Mouse (Mus musculus) CH12.LX (cell line): ENCODE measurements at regions not wholly inside any gene's neighbourhood (a gene's known extent, or its start where the extent isn't known, plus 50 kb on each side); places are given as distances from the start of the nearest gene placed in this dataset.

Experiments
- DNase-seq: peaks from one replicate; pipeline ENCODE4 v3.0.0-alpha.2; 2013; ENCODE audit errors: extremely low read depth
- H3K27ac ChIP-seq: 2 replicates; pipeline ENCODE4 v1.5.1; 2012; ENCODE audit warnings: low read depth, mild to moderate bottlenecking, control low read depth, moderate library complexity; ENCODE audit not compliant: insufficient read depth
- H3K27me3 ChIP-seq: replicated peaks from 2 replicates; pipeline ENCODE3; 2012; ENCODE audit warnings: inconsistent platforms
- H3K36me3 ChIP-seq, 2 experiments: replicated peaks in 1 of 2; 2 replicates each; pipeline versions ENCODE3 to v1.6.1; 2012; ENCODE audit warnings: inconsistent platforms in 1 of 2, low read length in 1 of 2, mild to moderate bottlenecking in 1 of 2, mixed read lengths in 1 of 2, moderate library complexity in 1 of 2; ENCODE audit not compliant: control insufficient read depth in 1 of 2, insufficient read depth in 1 of 2
- H3K4me1 ChIP-seq, 2 experiments: 2 replicates each; pipeline ENCODE4 v1.6.1; 2012; ENCODE audit warnings: inconsistent platforms in 1 of 2, moderate library complexity in 1 of 2; ENCODE audit not compliant: insufficient read depth in 2 of 2, control insufficient read depth in 1 of 2
- H3K4me2 ChIP-seq: 2 replicates; pipeline ENCODE4 v1.6.1; 2012; ENCODE audit warnings: low read depth, mild to moderate bottlenecking, control low read depth; ENCODE audit not compliant: poor library complexity, insufficient read depth, severe bottlenecking
- H3K4me3 ChIP-seq, 3 experiments: fragments of 150-350 bp in 1 of 3; sonication (generic) in 1 of 3; replicated peaks in 1 of 3; 2 replicates each; pipeline versions ENCODE3 to v1.5.1; 2011 to 2012; ENCODE audit warnings: low read depth in 2 of 3, low read length in 2 of 3, mild to moderate bottlenecking in 2 of 3, moderate library complexity in 2 of 3, control low read depth in 1 of 3, improper control_type of control experiment in 1 of 3, inconsistent platforms in 1 of 3, mixed read lengths in 1 of 3; ENCODE audit not compliant: poor library complexity in 1 of 3
- H3K79me2 ChIP-seq: replicated peaks from 2 replicates; pipeline ENCODE4 v1.6.1; 2012; ENCODE audit warnings: mild to moderate bottlenecking, moderate library complexity; ENCODE audit not compliant: control insufficient read depth, poor library complexity, insufficient read depth, severe bottlenecking; ENCODE audit errors: extremely low read depth
- H3K9ac ChIP-seq: 2 replicates; pipeline ENCODE4 v1.6.1; 2012; ENCODE audit warnings: low read depth, mild to moderate bottlenecking, control low read depth, moderate library complexity; ENCODE audit not compliant: insufficient read depth
- H3K9me3 ChIP-seq: replicated peaks from 2 replicates; pipeline ENCODE3; 2012; ENCODE audit warnings: low read length, inconsistent platforms, mixed read lengths
- CHD2 ChIP-seq: IDR thresholded peaks from 2 replicates; pipeline ENCODE4 v1.6.1; 2011; ENCODE audit warnings: low read length, improper control_type of control experiment
- CTCF ChIP-seq, 2 experiments: IDR thresholded peaks in 1 of 2; conservative IDR thresholded peaks in 1 of 2; 2 replicates each; pipeline ENCODE4 v1.5.1; 2011 to 2012; ENCODE audit warnings: low read depth in 2 of 2, low read length in 2 of 2, improper control_type of control experiment in 1 of 2, inconsistent platforms in 1 of 2, mild to moderate bottlenecking in 1 of 2, moderate library complexity in 1 of 2
- E2F4 ChIP-seq: IDR thresholded peaks from 2 replicates; pipeline ENCODE4 v1.6.1; 2011; ENCODE audit warnings: low read depth, low read length, improper control_type of control experiment; ENCODE audit not compliant: insufficient replicate concordance
- ELF1 ChIP-seq: IDR thresholded peaks from 2 replicates; pipeline ENCODE4 v1.6.1; 2014; ENCODE audit warnings: low read depth, mild to moderate bottlenecking, inconsistent platforms, low read length, improper control_type of control experiment
- EP300 ChIP-seq: IDR thresholded peaks from 2 replicates; pipeline ENCODE4 v1.6.1; 2011; ENCODE audit warnings: low read length, improper control_type of control experiment
- ETS1 ChIP-seq: conservative IDR thresholded peaks from 2 replicates; pipeline ENCODE4 v1.6.1; 2012; ENCODE audit warnings: low read depth, mild to moderate bottlenecking, inconsistent platforms, low read length, improper control_type of control experiment, moderate library complexity
- HCFC1 ChIP-seq: IDR thresholded peaks from 2 replicates; pipeline ENCODE4 v1.6.1; 2012; ENCODE audit warnings: low read depth, mild to moderate bottlenecking, inconsistent platforms, low read length, improper control_type of control experiment
- JUN ChIP-seq: IDR thresholded peaks from 2 replicates; pipeline ENCODE4 v1.6.1; 2011; ENCODE audit warnings: low read depth, mild to moderate bottlenecking, low read length, improper control_type of control experiment, moderate library complexity; ENCODE audit not compliant: insufficient read depth
- JUND ChIP-seq: conservative IDR thresholded peaks from 2 replicates; pipeline ENCODE4 v1.6.1; 2011; ENCODE audit warnings: low read depth, low read length, improper control_type of control experiment
- KAT2A ChIP-seq: IDR thresholded peaks from 2 replicates; pipeline ENCODE4 v1.6.1; 2012; ENCODE audit warnings: low read length, improper control_type of control experiment, inconsistent platforms; ENCODE audit not compliant: insufficient replicate concordance
- MAX ChIP-seq: IDR thresholded peaks from 2 replicates; pipeline ENCODE4 v1.6.1; 2011; ENCODE audit warnings: low read length, improper control_type of control experiment
- MAZ ChIP-seq: IDR thresholded peaks from 2 replicates; pipeline ENCODE4 v1.6.1; 2012; ENCODE audit warnings: low read depth, mild to moderate bottlenecking, inconsistent platforms, low read length, improper control_type of control experiment, moderate library complexity
- MEF2A ChIP-seq: IDR thresholded peaks from 2 replicates; pipeline ENCODE4 v1.6.1; 2014; ENCODE audit warnings: low read depth, mild to moderate bottlenecking, inconsistent platforms, low read length, improper control_type of control experiment, borderline replicate concordance
- MXI1 ChIP-seq: IDR thresholded peaks from 2 replicates; pipeline ENCODE4 v1.6.1; 2011; ENCODE audit warnings: mild to moderate bottlenecking, low read depth, low read length, improper control_type of control experiment
- MYC ChIP-seq: IDR thresholded peaks from 2 replicates; pipeline ENCODE4 v1.6.1; 2011; ENCODE audit warnings: low read depth, mild to moderate bottlenecking, improper control_type of control experiment, low read length
- NRF1 ChIP-seq: IDR thresholded peaks from 2 replicates; pipeline ENCODE4 v1.6.1; 2014; ENCODE audit warnings: low read depth, mild to moderate bottlenecking, inconsistent platforms, low read length, improper control_type of control experiment, moderate library complexity
- POLR2A ChIP-seq: IDR thresholded peaks from 2 replicates; pipeline ENCODE4 v1.6.1; 2011; ENCODE audit warnings: low read depth, mild to moderate bottlenecking, improper control_type of control experiment, low read length
- POLR2AphosphoS2 ChIP-seq: IDR thresholded peaks from 2 replicates; pipeline ENCODE4 v1.6.1; 2011; ENCODE audit warnings: low read depth, low read length, improper control_type of control experiment
- RAD21 ChIP-seq: IDR thresholded peaks from 2 replicates; pipeline ENCODE4 v1.6.1; 2011; ENCODE audit warnings: low read depth, mild to moderate bottlenecking, low read length, improper control_type of control experiment, moderate library complexity
- RCOR1 ChIP-seq: conservative IDR thresholded peaks from 2 replicates; pipeline ENCODE4 v1.6.1; 2012; ENCODE audit warnings: low read depth, mild to moderate bottlenecking, inconsistent platforms, low read length, improper control_type of control experiment
- SMC3 ChIP-seq: IDR thresholded peaks from 2 replicates; pipeline ENCODE4 v1.6.1; 2011; ENCODE audit warnings: low read depth, low read length, improper control_type of control experiment
- TBP ChIP-seq: conservative IDR thresholded peaks from 2 replicates; pipeline ENCODE4 v1.6.1; 2011; ENCODE audit warnings: low read depth, low read length, improper control_type of control experiment
- TCF12 ChIP-seq: IDR thresholded peaks from 2 replicates; pipeline ENCODE4 v1.6.1; 2014; ENCODE audit warnings: low read depth, mild to moderate bottlenecking, inconsistent platforms, low read length, improper control_type of control experiment
- USF1 ChIP-seq: IDR thresholded peaks from 2 replicates; pipeline ENCODE4 v1.6.1; 2014; ENCODE audit warnings: low read depth, mild to moderate bottlenecking, inconsistent platforms, low read length, improper control_type of control experiment
- ZC3H11A ChIP-seq: IDR thresholded peaks from 2 replicates; pipeline ENCODE4 v1.6.1; 2012; ENCODE audit warnings: low read depth, mild to moderate bottlenecking, inconsistent platforms, low read length, improper control_type of control experiment
- ZKSCAN1 ChIP-seq: IDR thresholded peaks from 2 replicates; pipeline ENCODE4 v1.6.1; 2012; ENCODE audit warnings: low read depth, inconsistent platforms, low read length, improper control_type of control experiment, borderline replicate concordance
- ZMIZ1 ChIP-seq: IDR thresholded peaks from 2 replicates; pipeline ENCODE4 v1.6.1; 2012; ENCODE audit warnings: low read depth, mild to moderate bottlenecking, inconsistent platforms, low read length, improper control_type of control experiment
- ZNF384 ChIP-seq: IDR thresholded peaks from 2 replicates; pipeline ENCODE4 v1.6.1; 2012; ENCODE audit warnings: low read depth, low read length, improper control_type of control experiment, inconsistent platforms
- dilution Hi-C: fragments of 300-500 bp; cut with MboI; formaldehyde crosslinking; loops from 2 replicates; pipeline ENCODE4 v1.14.3; 2020; ENCODE audit warnings: low sequenced_read_pairs; ENCODE audit not compliant: extremely low pct_unique_long_range_greater_than_20kb, extremely low pct_ligation_motif_present
- in situ Hi-C: fragments of 300-500 bp; cut with MboI; formaldehyde crosslinking; loops from 3 replicates; pipeline ENCODE4 v1.14.3; 2019; ENCODE audit warnings: low sequenced_read_pairs, low pct_ligation_motif_present, low pct_unique_long_range_greater_than_20kb, mixed read lengths

DNA sequence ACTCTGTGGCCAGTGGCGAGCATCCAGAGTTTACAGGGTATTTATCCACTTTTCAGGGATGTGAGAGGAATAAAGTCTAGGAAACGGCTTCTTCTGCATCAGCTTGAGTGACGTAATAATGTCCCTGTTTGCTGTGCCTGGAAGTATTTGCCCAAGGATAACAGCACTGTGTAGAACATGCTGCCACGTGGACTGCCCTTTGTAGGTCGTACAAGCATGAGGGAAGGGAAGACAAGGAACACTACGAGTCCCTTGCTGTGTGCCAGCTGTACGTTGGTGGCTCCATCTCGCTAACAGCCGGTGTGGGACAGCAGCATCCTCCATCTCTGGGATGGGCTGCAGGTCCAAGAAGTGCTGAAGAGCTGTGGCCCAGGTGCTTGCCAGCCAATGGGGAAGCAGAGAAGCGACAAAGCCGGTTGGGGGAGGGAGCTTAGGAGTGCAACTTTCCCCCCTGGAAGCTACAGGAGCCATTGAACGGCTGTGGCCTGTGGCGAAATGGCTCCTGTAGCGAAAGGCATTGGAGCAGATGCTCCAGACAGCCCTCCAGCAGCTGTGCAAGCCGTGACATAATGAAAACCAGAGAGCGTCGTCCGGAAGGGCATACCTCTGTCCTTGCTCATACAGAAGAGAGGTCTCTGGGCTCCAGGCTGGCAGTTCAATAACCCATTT is 65.0 kb upstream of the Epcam start:
- dilution Hi-C loops = no loop called here
- H3K36me3 ChIP-seq = no peaks in the 10 kb centered on the region
- in situ Hi-C loops = loop anchor here (10.0 to 25.0 kb wide), 2 partner anchors 536 to 659 kb away; partner anchors contain the start of gene Tmem247
- H3K4me1 ChIP-seq = peaks cover 6 to 37% of the 10 kb centered on the region in 2 experiments
- H3K9ac ChIP-seq = peak overlapping the region; percentile 43; the same call in 1 of the 2 replicates
- peaks cover 2% of the 10 kb centered on the region for H3K27me3 ChIP-seq
- H3K4me2 ChIP-seq = no peak overlapping the region
- no peaks in the 10 kb centered on the region for H3K9me3 ChIP-seq
- no peak overlapping the region for H3K4me3 ChIP-seq
- no peak overlapping the region for H3K27ac ChIP-seq
- no peak for TF ChIP-seq MAX
- no peak for TF ChIP-seq USF1
- TF ChIP-seq E2F4 = no peak
- TF ChIP-seq JUN = no peak
- no peak for TF ChIP-seq MXI1
- TF ChIP-seq MAZ = no peak
- no peak for TF ChIP-seq KAT2A
- TF ChIP-seq ZMIZ1 = no peak
- no peak for TF ChIP-seq ZC3H11A
- no peak for TF ChIP-seq MYC
- TF ChIP-seq JUND = no peak
- no peak for TF ChIP-seq EP300
- no peak for TF ChIP-seq TBP
- TF ChIP-seq SMC3 = no peak
- no peak for TF ChIP-seq RAD21
- TF ChIP-seq, all 38 proteins: peak for 0
- H3K79me2 ChIP-seq = no peaks in the 10 kb centered on the region
- no peak for DNase-seq

DNA sequence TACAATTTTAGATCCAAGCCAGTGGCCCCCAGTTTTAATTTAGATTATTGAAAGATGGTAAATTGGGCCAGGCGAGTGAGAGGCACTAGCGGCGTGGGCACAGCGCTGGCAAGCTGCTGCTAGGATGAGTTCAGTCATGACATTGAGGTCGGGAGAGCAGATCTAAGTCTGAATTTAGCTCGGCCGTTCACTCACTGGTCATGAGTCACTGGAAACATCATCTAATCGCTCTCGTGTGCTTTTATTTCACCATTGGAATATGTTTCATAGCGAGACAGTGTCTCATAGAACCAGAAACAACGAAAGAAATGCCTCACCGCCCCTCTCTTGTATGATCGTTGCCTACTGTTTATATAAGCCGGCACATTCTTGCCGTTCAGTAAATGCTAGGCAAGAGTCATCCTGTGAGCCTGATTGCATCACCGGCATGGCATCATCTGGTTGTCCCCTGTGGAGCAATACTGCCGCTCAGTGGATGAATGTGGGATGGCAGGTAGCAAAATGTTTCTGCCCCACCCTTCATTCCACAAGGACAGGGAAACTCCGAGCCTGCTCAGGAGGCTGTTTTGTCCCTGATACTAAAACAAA is 64.3 kb upstream of the Epcam start:
- Histone ChIP-seq H3K27me3 (peaks cover 2% of the 10 kb centered on the region), H3K9ac (peak overlapping the region; percentile 43; the same call in 1 of the 2 replicates), H3K79me2 (no peaks in the 10 kb centered on the region), H3K27ac (no peak overlapping the region), H3K9me3 (no peaks in the 10 kb centered on the region), H3K4me2 (0 out of 2 replicates have a peak overlapping the region, but pooled peaks have one; percentile 8), H3K4me3 (no peak overlapping the region), H3K4me1 (peaks cover 6 to 36% of the 10 kb centered on the region in 2 experiments), H3K36me3 (no peaks in the 10 kb centered on the region)
- dilution Hi-C loops (no loop called here), in situ Hi-C loops (loop anchor here (10.0 to 25.0 kb wide), 2 partner anchors 537 to 659 kb away; partner anchors contain the start of gene Tmem247)
- DNase-seq = peak; percentile 92
- peak; percentile 74 for TF ChIP-seq MEF2A
- TF ChIP-seq POLR2AphosphoS2 = no peak
- no peak; the same call in 1 of the 2 replicates for TF ChIP-seq NRF1
- peak; percentile 43 for TF ChIP-seq ZNF384
- peak; percentile 99 to 100 for TF ChIP-seq CTCF (conservative IDR thresholded peaks at IDR 0.05 in 1 of 2, IDR thresholded peaks at IDR 0.05 in 1 of 2; ENCODE audit: low read depth in 2 of 2, low read length in 2 of 2)
- TF ChIP-seq POLR2A = no peak
- TF ChIP-seq ZC3H11A = peak; percentile 97
- TF ChIP-seq RAD21 = no peak; the same call in none of the 2 replicates
- TF ChIP-seq ETS1 = peak; percentile 53
- no peak for TF ChIP-seq ZMIZ1
- peak; percentile 92; the same call in 1 of the 2 replicates for TF ChIP-seq MYC
- TF ChIP-seq CHD2 = no peak; the same call in 1 of the 2 replicates
- no peak for TF ChIP-seq ELF1
- peak; percentile 99 for TF ChIP-seq SMC3
- TF ChIP-seq JUN = peak; percentile 92
- no peak for TF ChIP-seq RCOR1
- TF ChIP-seq MXI1 = peak; percentile 59; the same call in 1 of the 2 replicates
- no peak for TF ChIP-seq TBP
- TF ChIP-seq MAZ = peak; percentile 88; the same call in 1 of the 2 replicates
- TF ChIP-seq JUND = peak; percentile 93
- no peak for TF ChIP-seq USF1
- TF ChIP-seq ZKSCAN1 = no peak
- TF ChIP-seq HCFC1 = peak; percentile 54
- TF ChIP-seq MAX = peak; percentile 81
- TF ChIP-seq TCF12 = peak; percentile 63; the same call in 1 of the 2 replicates
